Mouse (Mus musculus) midbrain, embryonic 11.5 days (tissue): ENCODE data around the gene Pik3ap1. TPM values are rescaled to one million over a fixed set of nuclear protein-coding genes. Genes with fewer than 3 reads are reported as not detected.

Source experiments
- ATAC-seq: fragments of 200-750 bp; cut with Nextera tagmentation; 2 replicates; pipeline ENCODE4 v1.8.0; 2017; ENCODE audit warnings: moderate TSS enrichment, moderate library complexity; ENCODE audit not compliant: low FRiP score
- DNase-seq: peaks from one replicate; pipeline ENCODE4 v3.0.0; 2015; ENCODE audit warnings: low spot score; ENCODE audit errors: missing footprints
- H3K27ac ChIP-seq: fragments of 300-500 bp; sonication (generic); 2 replicates; pipeline ENCODE4 v1.5.1; 2014; ENCODE audit warnings: low read depth, low read length
- H3K27me3 ChIP-seq: fragments of 300-500 bp; sonication (generic); 2 replicates; pipeline ENCODE4 v1.6.1; 2014; ENCODE audit warnings: mild to moderate bottlenecking, low read length, moderate library complexity, mixed read lengths; ENCODE audit not compliant: control insufficient read depth, insufficient read depth
- H3K36me3 ChIP-seq: fragments of 300-500 bp; sonication (generic); 2 replicates; pipeline ENCODE4 v1.6.1; 2014; ENCODE audit warnings: mild to moderate bottlenecking, low read length, moderate library complexity, mixed read lengths; ENCODE audit not compliant: control insufficient read depth, insufficient read depth
- H3K4me1 ChIP-seq: fragments of 300-500 bp; sonication (generic); 2 replicates; pipeline ENCODE4 v1.6.1; 2014; ENCODE audit warnings: low read length; ENCODE audit not compliant: control insufficient read depth, insufficient read depth
- H3K4me2 ChIP-seq: fragments of 300-500 bp; sonication (generic); 2 replicates; pipeline ENCODE4 v1.6.1; 2014; ENCODE audit warnings: mild to moderate bottlenecking, moderate library complexity
- H3K4me3 ChIP-seq: fragments of 300-500 bp; sonication (generic); 2 replicates; pipeline ENCODE4 v1.5.1; 2014; ENCODE audit warnings: low read depth, low read length
- H3K9ac ChIP-seq: fragments of 300-500 bp; sonication (generic); 2 replicates; pipeline ENCODE4 v1.6.1; 2014; ENCODE audit warnings: low read length
- H3K9me3 ChIP-seq: fragments of 300-500 bp; sonication (generic); 2 replicates; pipeline ENCODE4 v1.6.1; 2016; ENCODE audit warnings: low read length; ENCODE audit not compliant: control insufficient read depth
- WGBS: fragments of 180-500 bp; shearing (Covaris S2); extraction: QIAGEN DNeasy Blood & Tissue Kit; methylation state at CpG from one replicate; pipeline ENCODE4 v1.1.7; 2014; 5-methylcytosine and 5-hydroxymethylcytosine counted together
- polyA plus RNA-seq: library from polyadenylated mRNA; unstranded; fragments of >200 nt; fragmentation: Nextera tagmentation; extraction: Ambion mirVana; gene quantifications from 2 replicates; pipeline ENCODE4 v1.2.1, GENCODE M21; 2014

Gene Pik3ap1
- polyA plus RNA-seq, 1 experiment from 2014 or later, result 3.4 TPM

GRCm38 (mm10) chr19:41374658-41375057, 10.2 kb downstream of the Pik3ap1 start:
- Histone ChIP-seq H3K4me3 (no peak overlapping the region), H3K9ac (no peak overlapping the region), H3K27ac (no peak overlapping the region), H3K4me2 (no peak overlapping the region), H3K27me3 (no peaks in the 10 kb centered on the region), H3K9me3 (no peaks in the 10 kb centered on the region), H3K4me1 (no peaks in the 10 kb centered on the region), H3K36me3 (no peaks in the 10 kb centered on the region)
- ATAC-seq (no peak), DNase-seq (no peak)
- 83% methylated on average over 5 of the region's 5 CpGs for WGBS

- Histone ChIP-seq H3K27me3 (no peaks in the 10 kb centered on the region), H3K4me2 (no peak overlapping the region), H3K9ac (no peak overlapping the region), H3K4me1 (no peaks in the 10 kb centered on the region), H3K27ac (no peak overlapping the region), H3K4me3 (no peak overlapping the region), H3K9me3 (no peaks in the 10 kb centered on the region), H3K36me3 (no peaks in the 10 kb centered on the region)
- DNase-seq (no peak), ATAC-seq (no peak)
- 97% methylated on average over 4 of the region's 4 CpGs for WGBS
These were observed 12.6 kb downstream of the Pik3ap1 start for GRCm38 (mm10) chr19:41372322-41372721.

- 88% methylated on average over 4 of the region's 4 CpGs for WGBS
- H3K27me3 ChIP-seq, result no peaks in the 10 kb centered on the region
- H3K4me1 ChIP-seq, result no peaks in the 10 kb centered on the region
These were observed 13.5 kb downstream of the Pik3ap1 start for GRCm38 (mm10) chr19:41371373-41371772.

GRCm38 (mm10) chr19:41369557-41370460, 15.1 kb downstream of the Pik3ap1 start:
- Histone ChIP-seq H3K9me3 (no peaks in the 10 kb centered on the region), H3K27me3 (no peaks in the 10 kb centered on the region), H3K27ac (no peak overlapping the region), H3K36me3 (no peaks in the 10 kb centered on the region), H3K4me1 (no peaks in the 10 kb centered on the region), H3K4me2 (no peak overlapping the region), H3K9ac (no peak overlapping the region), H3K4me3 (no peak overlapping the region)
- no peak for ATAC-seq
- no peak for DNase-seq
- 87% methylated on average over 11 of the region's 11 CpGs for WGBS

More at GRCm38 (mm10) chr19:41371373-41371772, 13.5 kb downstream of the Pik3ap1 start:
- H3K4me2 ChIP-seq, result no peak overlapping the region
- H3K9ac ChIP-seq, result no peak overlapping the region
- H3K36me3 ChIP-seq, result no peaks in the 10 kb centered on the region
- no peak overlapping the region for H3K27ac ChIP-seq
- DNase-seq (no peak), ATAC-seq (no peak)
- H3K9me3 ChIP-seq, result no peaks in the 10 kb centered on the region
- H3K4me3 ChIP-seq, result no peak overlapping the region

GRCm38 (mm10) chr19:41366854-41367517, 17.9 kb downstream of the Pik3ap1 start:
- no peak for DNase-seq

GRCm38 (mm10) chr19:41366192-41366853, 18.6 kb downstream of the Pik3ap1 start:
- no peaks in the 10 kb centered on the region for H3K4me1 ChIP-seq
- no peak overlapping the region for H3K4me3 ChIP-seq
- no peak overlapping the region for H3K9ac ChIP-seq
- no peak overlapping the region for H3K27ac ChIP-seq
- no peaks in the 10 kb centered on the region for H3K27me3 ChIP-seq
- no peaks in the 10 kb centered on the region for H3K36me3 ChIP-seq
- no peak for ATAC-seq
- no peaks in the 10 kb centered on the region for H3K9me3 ChIP-seq
- 91% methylated on average over 16 of the region's 16 CpGs for WGBS
- no peak overlapping the region for H3K4me2 ChIP-seq
- no peak for DNase-seq

More at GRCm38 (mm10) chr19:41366854-41367517, 17.9 kb downstream of the Pik3ap1 start:
- no peak overlapping the region for H3K4me2 ChIP-seq
- H3K9ac ChIP-seq, result no peak overlapping the region
- no peak overlapping the region for H3K27ac ChIP-seq
- H3K27me3 ChIP-seq, result no peaks in the 10 kb centered on the region
- H3K4me1 ChIP-seq, result no peaks in the 10 kb centered on the region
- H3K36me3 ChIP-seq, result no peaks in the 10 kb centered on the region
- 93% methylated on average over 9 of the region's 9 CpGs for WGBS
- no peaks in the 10 kb centered on the region for H3K9me3 ChIP-seq
- no peak for ATAC-seq
- no peak overlapping the region for H3K4me3 ChIP-seq

GRCm38 (mm10) chr19:41365570-41365969, 19.3 kb downstream of the Pik3ap1 start:
- H3K9ac ChIP-seq, result no peak overlapping the region
- H3K27ac ChIP-seq, result no peak overlapping the region
- WGBS, result 90% methylated on average over 5 of the region's 5 CpGs
- no peaks in the 10 kb centered on the region for H3K4me1 ChIP-seq
- DNase-seq, result no peak
- no peak overlapping the region for H3K4me2 ChIP-seq
- no peak overlapping the region for H3K4me3 ChIP-seq
- H3K27me3 ChIP-seq, result no peaks in the 10 kb centered on the region
- ATAC-seq, result no peak
- H3K36me3 ChIP-seq, result no peaks in the 10 kb centered on the region
- no peaks in the 10 kb centered on the region for H3K9me3 ChIP-seq

GRCm38 (mm10) chr19:41364509-41364908, 20.4 kb downstream of the Pik3ap1 start:
- H3K27ac ChIP-seq, result no peak overlapping the region
- H3K4me1 ChIP-seq, result no peaks in the 10 kb centered on the region
- 86% methylated on average over 3 of the region's 3 CpGs for WGBS
- H3K27me3 ChIP-seq, result no peaks in the 10 kb centered on the region
- no peak overlapping the region for H3K9ac ChIP-seq
- H3K4me3 ChIP-seq, result no peak overlapping the region
- H3K9me3 ChIP-seq, result no peaks in the 10 kb centered on the region
- no peaks in the 10 kb centered on the region for H3K36me3 ChIP-seq
- ATAC-seq, result no peak
- DNase-seq, result no peak
- no peak overlapping the region for H3K4me2 ChIP-seq

- Histone ChIP-seq H3K9me3 (no peaks in the 10 kb centered on the region), H3K27ac (no peak overlapping the region), H3K27me3 (no peaks in the 10 kb centered on the region), H3K36me3 (no peaks in the 10 kb centered on the region), H3K4me1 (no peaks in the 10 kb centered on the region), H3K4me2 (no peak overlapping the region), H3K4me3 (no peak overlapping the region), H3K9ac (no peak overlapping the region)
- DNase-seq (no peak), ATAC-seq (no peak)
- 80% methylated on average over 2 of the region's 2 CpGs for WGBS
These were observed 21.9 kb downstream of the Pik3ap1 start for GRCm38 (mm10) chr19:41362963-41363362.
